Mouse (Mus musculus) cerebellum, adult 2 months (tissue): ENCODE data around the gene Epha10.

Experiments used
- CTCF ChIP-seq: fragments of 200-500 bp; IDR thresholded peaks from 2 replicates; pipeline ENCODE4 v1.5.1; 2011; ENCODE audit warnings: low read depth, mild to moderate bottlenecking, control low read depth, low read length, moderate library complexity, borderline replicate concordance; ENCODE audit not compliant: insufficient read depth
- POLR2A ChIP-seq: fragments of 200-500 bp; IDR thresholded peaks from 2 replicates; pipeline ENCODE4 v1.6.1; 2011; ENCODE audit warnings: low read length, control low read depth, borderline replicate concordance; ENCODE audit not compliant: insufficient read depth

DNA sequence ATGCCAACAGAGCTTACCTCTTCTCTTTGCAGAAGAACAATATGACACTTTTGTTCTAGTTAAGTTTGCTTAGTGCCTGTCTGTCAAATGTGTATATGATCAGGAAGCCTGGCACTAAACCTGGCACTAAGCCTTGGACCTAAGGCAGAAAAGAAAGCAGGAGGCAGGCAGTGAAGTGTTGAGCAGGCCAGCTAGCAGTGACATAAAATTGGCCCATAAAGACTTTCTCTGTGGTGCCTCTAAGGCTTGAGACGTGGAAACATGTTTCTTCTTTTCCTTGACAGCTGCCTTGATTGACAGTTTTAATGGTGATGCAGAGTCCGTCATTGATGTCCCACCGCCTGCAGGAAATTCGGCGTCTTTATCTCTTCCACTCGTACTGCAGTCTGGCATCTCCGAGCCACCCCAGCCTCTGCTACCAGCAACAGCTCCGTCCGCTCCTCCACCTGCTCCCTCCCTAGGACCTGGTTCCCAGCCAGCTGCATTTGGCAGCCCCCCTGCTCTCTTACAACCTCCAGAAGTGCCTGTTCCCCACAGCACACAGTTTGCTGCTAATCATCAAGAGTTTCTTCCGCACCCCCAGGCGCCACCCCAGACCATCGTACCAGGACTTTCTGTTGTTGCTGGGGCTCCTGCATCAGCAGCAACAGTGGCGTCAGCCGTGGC lies 42.5 kb upstream of the Epha10 start:
- TF ChIP-seq POLR2A (no peak), CTCF (no peak)
